Mouse (Mus musculus) left cerebral cortex, adult 9 months (tissue): ENCODE measurements around the gene Tdrkh.

ENCODE experiments used
- DNase-seq, 2 experiments: peaks; one replicate each; pipeline ENCODE4 v3.0.0; 2022; ENCODE audit warnings: low spot score in 2 of 2

The Tdrkh gene

GRCm38 (mm10) chr3:94459834-94460233, 46.8 kb downstream of the Tdrkh start:
- no peak for DNase-seq

DNA sequence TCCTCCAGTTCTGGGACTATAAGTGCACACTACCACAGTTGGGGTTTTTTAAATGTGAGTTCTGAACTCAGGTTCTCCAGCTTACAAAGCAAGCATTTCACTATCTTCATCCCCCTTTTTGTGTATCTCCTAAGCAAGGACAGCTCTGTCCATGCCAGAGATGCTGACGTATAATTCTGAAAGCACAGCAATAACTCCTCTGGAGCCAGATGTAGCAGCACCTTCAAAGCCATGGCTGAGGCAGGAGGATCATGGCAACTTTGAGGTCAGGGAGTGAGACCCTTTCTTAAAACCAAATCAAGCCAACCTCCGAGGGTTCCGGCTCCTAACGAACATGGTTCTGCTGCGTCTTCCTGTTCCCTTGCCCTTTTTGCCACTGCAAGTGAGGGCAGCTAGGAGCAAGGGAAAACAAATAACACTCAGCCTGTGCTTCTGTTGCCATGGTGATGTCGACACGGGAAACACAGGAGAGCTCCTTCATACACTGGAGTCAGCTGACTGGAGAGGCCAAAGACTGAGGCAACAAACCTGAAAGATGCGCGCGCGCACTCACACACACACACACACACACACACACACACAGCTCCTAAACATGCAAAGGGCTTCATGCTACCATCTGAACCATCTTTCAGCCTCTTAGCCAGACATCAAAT, 51.0 kb downstream of the Tdrkh start:
- no peak for DNase-seq

- DNase-seq: peak in 1 of 2 experiments; percentile 84
Observed at GRCm38 (mm10) chr3:94465632-94466430, 52.8 kb downstream of the Tdrkh start.

GRCm38 (mm10) chr3:94468931-94469330, 55.9 kb downstream of the Tdrkh start:
- no peak for DNase-seq

DNA sequence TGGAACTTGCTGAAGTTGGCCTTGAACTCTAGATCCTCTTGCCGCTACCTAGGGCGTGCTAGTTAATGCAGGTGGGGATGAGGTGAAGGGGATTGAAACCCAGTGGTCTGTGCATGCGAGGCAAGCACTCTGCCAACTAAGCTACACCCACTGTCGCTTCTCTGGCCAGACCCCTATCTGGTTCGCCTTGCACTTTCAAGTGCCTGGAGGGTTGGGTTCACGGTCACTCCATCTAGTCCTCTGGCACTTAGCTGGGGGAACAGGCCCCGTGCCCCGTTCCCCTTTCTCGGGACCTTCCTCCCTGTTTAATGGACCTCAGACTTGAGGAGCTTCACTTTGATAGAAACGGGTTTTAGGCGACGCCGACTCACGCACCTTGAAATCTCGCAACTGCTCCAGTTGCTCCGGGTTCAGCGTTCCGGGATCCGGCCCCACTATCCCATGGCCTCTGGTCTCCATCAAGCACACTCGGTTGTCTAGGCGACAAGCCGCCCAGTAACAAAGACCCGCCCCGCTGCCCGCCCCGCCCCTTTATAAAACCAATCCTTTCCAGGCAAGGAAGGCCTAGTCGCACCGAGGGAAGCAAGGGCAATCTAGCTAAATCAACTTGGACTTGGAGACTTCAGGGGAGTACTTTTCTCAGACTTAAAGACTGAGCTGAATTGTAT, 59.5 kb downstream of the Tdrkh start:
- DNase-seq: no peak

DNA sequence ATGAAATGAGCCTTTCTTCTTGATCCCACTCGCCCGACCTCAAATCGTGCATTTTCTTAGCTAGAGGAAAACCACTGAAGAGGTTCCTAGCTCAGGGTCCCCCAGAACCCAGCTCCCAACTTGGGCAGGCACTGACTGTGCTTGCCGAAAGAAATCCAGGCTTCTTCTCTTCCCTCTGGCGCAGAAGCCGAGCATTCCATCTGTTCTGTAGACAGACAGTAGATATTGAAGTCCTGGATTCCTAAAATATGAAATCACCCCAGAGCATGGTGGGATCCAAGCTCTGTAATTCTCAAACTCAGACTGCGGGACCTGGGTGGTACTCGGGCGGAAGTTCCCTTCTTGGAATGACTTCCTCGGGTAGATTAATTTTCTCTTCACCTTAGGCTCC, 60.0 kb downstream of the Tdrkh start:
- DNase-seq: no peak

DNA sequence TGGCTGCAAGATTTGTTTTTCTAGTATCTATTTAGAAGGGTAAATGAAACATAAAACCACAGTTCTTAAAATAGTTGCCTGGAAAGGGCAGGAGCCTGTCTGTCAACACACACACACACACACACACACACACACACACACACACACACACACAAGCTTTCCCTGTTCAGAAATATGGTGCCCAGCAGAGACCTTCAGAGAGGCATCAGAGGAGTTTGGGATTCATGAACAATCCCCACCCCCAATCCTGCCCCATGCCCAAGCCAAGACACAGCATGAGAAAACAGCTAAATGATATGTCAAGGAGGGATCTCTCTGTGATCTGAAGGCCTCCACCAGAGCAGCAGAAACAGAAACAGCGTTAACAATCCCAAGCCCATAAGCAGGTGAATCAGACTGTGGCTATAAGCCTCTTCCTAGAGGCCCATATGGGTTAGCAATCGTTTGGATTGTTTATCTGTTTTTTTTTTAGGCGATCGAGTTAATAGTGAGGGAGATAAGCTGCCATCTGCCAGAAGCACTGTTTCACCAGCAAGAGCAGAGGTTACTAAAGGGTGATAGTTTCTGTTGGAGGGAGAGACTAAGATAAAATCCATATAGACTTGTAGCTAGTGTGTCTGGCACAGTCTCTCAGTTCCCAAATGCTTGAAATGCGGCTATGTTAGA, 60.6 kb downstream of the Tdrkh start:
- no peak for DNase-seq

GRCm38 (mm10) chr3:94476301-94477035, 63.4 kb downstream of the Tdrkh start:
- DNase-seq: no peak

DNA sequence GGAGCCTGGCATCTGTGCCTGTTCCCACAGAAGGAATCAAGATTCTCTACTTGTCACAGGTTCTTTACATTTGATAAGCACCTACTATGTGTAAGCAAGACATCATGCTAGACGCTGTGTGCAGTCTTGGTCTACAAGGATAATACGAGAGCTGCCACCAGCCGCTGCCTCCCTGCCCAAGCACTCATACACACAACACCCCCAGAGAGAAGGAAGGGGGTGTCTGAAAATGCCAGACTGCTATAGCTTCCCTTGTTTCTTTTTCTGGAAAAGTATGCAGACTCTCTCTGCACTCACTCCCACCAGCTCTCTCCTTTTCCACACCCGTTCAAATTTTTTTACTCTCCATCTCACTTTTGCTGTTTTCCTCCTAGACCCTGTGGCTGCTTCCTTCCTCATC, 64.4 kb downstream of the Tdrkh start:
- DNase-seq: peak in 1 of 2 experiments; percentile 78

- peak; percentile 68 to 78 for DNase-seq
Observed at GRCm38 (mm10) chr3:94477981-94478422, 64.9 kb downstream of the Tdrkh start, which contains the start of gene Celf3. Gene Celf3 (plus strand): TSS chr3:94478295.

DNA sequence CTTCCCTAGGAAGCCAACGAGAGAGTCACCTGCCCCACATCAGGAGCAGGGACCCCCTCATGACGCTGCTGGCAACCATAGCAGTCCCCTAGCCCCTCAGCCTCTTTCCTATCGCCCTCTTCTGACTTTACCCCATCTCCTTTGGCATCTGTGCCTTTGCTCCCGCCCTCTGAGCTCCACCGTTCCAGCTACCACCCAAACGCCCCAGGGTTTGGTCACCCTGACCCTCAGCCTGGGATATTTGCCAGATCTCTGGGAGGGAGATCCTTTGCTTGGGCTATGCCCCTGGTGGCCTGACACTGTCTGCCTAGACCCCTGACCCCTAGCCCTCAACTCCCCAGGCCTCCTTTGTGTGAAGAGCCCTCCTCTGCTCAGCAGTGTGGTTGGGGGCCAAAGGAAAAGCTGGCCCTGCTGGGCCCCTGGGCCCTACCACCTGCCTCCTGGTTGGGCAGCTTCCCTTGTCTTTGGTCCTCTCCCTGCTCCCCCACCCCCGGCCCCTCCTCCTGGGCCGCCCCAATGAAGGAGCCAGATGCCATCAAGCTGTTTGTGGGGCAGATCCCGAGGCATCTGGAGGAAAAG, 65.6 kb downstream of the Tdrkh start:
- DNase-seq: no peak

DNA sequence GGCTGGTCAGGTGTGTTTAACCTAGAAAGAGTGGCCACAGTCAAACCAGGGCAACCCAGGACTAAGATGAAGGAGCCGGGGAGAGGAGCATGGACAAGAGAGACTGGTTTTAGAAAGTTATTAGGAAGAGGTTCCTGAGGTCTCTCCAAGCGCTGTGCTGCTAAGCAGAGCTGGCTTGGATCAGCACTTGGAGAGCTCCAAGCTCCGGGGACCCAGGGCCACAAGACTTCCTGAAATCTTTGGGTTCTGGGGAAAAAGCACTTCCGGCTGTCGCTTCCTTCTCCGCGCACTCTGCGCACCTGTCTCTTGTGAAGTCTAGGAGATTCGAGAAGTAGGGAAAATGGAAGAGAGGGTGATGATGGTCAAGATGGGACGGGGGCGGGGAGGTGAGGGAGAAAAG, 66.5 kb downstream of the Tdrkh start:
- DNase-seq: no peak

- DNase-seq: no peak
Observed at GRCm38 (mm10) chr3:94480291-94480884, 67.3 kb downstream of the Tdrkh start, which contains the start of gene Riiad1. Gene Riiad1 (minus strand): TSS chr3:94480341.

DNA sequence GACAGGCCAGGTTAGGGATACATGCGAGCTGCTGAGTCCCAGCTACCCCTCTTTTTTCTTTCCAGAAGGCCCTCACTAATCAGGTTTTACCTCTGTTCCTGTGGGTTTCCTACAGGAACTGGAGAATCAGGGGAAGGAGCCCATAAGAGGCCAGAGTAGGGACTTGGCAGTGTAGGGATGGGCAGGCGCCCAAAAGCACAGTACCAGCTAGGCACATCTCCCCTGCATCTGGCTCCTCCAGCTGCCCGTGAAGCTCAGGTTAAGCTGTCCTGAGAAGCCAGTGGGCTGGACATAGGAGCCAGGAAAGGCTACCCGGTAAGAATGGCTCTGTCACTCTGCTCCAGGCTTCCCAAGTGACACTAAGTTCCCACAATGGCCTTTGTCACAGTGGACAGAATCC, 68.4 kb downstream of the Tdrkh start:
- no peak for DNase-seq

- no peak for DNase-seq
Observed at GRCm38 (mm10) chr3:94482764-94483385, 69.8 kb downstream of the Tdrkh start.

DNA sequence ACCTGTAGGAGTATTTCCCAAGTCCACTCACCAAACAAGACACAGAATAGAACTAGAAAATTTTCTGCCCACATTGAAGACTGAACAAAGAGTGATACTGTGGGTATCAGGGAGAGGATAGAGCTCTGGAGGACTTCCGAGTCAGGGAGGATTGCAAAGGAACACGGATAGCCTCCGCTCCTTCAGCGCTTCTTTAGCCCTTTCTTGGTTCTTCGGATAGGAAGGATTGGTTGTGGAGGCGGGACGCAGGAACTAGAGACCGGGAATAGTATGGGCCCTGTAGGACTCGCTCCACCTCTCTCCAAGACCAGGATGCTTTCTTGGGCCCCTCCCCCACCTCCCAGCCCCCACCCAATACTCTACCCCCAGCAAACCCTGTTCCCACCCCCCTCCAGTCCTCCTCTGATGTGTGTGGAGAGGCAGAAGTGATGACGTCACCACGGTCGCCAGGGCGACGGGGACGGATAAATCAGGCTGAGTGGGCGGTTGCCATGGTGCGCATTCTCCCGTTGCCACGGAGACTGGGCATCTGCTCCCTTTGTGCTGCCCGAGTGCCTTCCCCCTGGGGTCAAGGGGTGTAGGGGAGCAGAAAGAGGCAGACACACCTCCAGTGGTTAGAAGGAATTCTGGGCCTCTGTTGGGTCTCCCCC, 70.8 kb downstream of the Tdrkh start:
- peak; percentile 95 for DNase-seq
